Mouse (Mus musculus) liver, embryonic 15.5 days (tissue): ENCODE results near the gene Cep55. TPM values are rescaled to one million over a fixed set of nuclear protein-coding genes. Genes with fewer than 3 reads are reported as not detected.

Source experiments
- ATAC-seq: fragments of 200-750 bp; cut with Nextera tagmentation; 2 replicates; pipeline ENCODE4 v1.8.0; 2017; ENCODE audit warnings: moderate number of reproducible peaks, mild to moderate bottlenecking, moderate library complexity; ENCODE audit not compliant: insufficient read depth
- H3K27ac ChIP-seq: fragments of 300-500 bp; sonication (generic); replicated peaks from 2 replicates; pipeline ENCODE4 v1.5.1; 2015; ENCODE audit warnings: mild to moderate bottlenecking, inconsistent platforms
- H3K27me3 ChIP-seq: fragments of 300-500 bp; sonication (generic); 2 replicates; pipeline ENCODE4 v1.6.1; 2015; ENCODE audit warnings: mild to moderate bottlenecking, inconsistent platforms
- H3K36me3 ChIP-seq: fragments of 300-500 bp; sonication (generic); replicated peaks from 2 replicates; pipeline ENCODE4 v1.6.1; 2015; ENCODE audit warnings: moderate library complexity, mild to moderate bottlenecking, inconsistent platforms
- H3K4me1 ChIP-seq: fragments of 300-500 bp; sonication (generic); replicated peaks from 2 replicates; pipeline ENCODE4 v1.6.1; 2015; ENCODE audit warnings: inconsistent platforms
- H3K4me2 ChIP-seq: fragments of 300-500 bp; sonication (generic); 2 replicates; pipeline ENCODE4 v1.6.1; 2015; ENCODE audit warnings: moderate library complexity, mild to moderate bottlenecking, inconsistent platforms
- H3K4me3 ChIP-seq: fragments of 300-500 bp; sonication (generic); replicated peaks from 2 replicates; pipeline ENCODE4 v1.5.1; 2015; ENCODE audit warnings: mild to moderate bottlenecking, inconsistent platforms
- H3K9ac ChIP-seq: fragments of 300-500 bp; sonication (generic); 2 replicates; pipeline ENCODE4 v1.6.1; 2015; ENCODE audit warnings: moderate library complexity, mild to moderate bottlenecking, inconsistent platforms
- H3K9me3 ChIP-seq: fragments of 300-500 bp; sonication (generic); replicated peaks from 2 replicates; pipeline ENCODE4 v1.6.1; 2016; ENCODE audit warnings: inconsistent platforms
- WGBS: fragments of 180-500 bp; shearing (Covaris S2); methylation state at CpG from one replicate; pipeline ENCODE4 v1.1.7; 2015; ENCODE audit warnings: mixed read lengths; ENCODE audit not compliant: insufficient replicate concordance; 5-methylcytosine and 5-hydroxymethylcytosine counted together
- polyA plus RNA-seq: library from polyadenylated mRNA; unstranded; fragments of >200 nt; fragmentation: Nextera tagmentation; extraction: Ambion mirVana; gene quantifications from 2 replicates; pipeline ENCODE4 v1.2.1, GENCODE M21; 2015

The Cep55 gene
- polyA plus RNA-seq, 1 experiment from 2014 or later, result 5.3 TPM

- H3K27ac ChIP-seq, result no peak overlapping the region
- H3K4me2 ChIP-seq, result no peak overlapping the region
- H3K36me3 ChIP-seq, result no peaks in the 10 kb centered on the region
- H3K4me1 ChIP-seq, result no peaks in the 10 kb centered on the region
- 70% methylated on average over 4 of the region's 4 CpGs for WGBS
- H3K27me3 ChIP-seq, result no peaks in the 10 kb centered on the region; the same call in 1 of the 2 replicates
- no peaks in the 10 kb centered on the region for H3K9me3 ChIP-seq
- H3K4me3 ChIP-seq, result no peak overlapping the region
- no peak for ATAC-seq
- H3K9ac ChIP-seq, result no peak overlapping the region
Measured at GRCm38 (mm10) chr19:38107871-38108270, 53.1 kb downstream of the Cep55 start.

- Histone ChIP-seq H3K27me3 (no peaks in the 10 kb centered on the region; the same call in 1 of the 2 replicates), H3K4me1 (no peaks in the 10 kb centered on the region), H3K36me3 (no peaks in the 10 kb centered on the region), H3K4me2 (no peak overlapping the region), H3K9me3 (no peaks in the 10 kb centered on the region), H3K4me3 (no peak overlapping the region), H3K27ac (no peak overlapping the region), H3K9ac (no peak overlapping the region)
- 72% methylated on average over 15 of the region's 15 CpGs for WGBS
- no peak for ATAC-seq
Measured at GRCm38 (mm10) chr19:38109506-38110242, 54.9 kb downstream of the Cep55 start.

DNA sequence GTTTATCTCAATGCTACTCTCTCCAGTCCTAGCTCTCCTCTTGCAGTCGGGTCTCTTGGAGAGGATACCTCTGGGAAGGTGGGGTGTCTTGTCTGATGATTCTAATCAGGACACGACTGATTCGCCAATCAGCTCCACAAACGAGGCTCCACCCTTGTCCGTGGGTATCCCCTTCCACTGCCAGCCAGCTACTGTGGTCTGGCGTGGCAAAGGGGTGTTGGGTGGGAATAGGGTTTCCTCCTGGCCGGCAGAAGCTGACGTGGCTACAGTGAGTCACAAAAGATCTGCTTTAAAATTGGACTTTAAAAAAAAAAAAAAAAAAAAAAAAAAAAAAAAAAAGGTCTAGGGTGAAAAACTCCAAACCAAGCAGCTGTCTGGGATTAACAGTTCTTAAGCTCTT lies 56.2 kb downstream of the Cep55 start:
- no peak overlapping the region for H3K4me3 ChIP-seq
- no peak overlapping the region for H3K9ac ChIP-seq
- no peak for ATAC-seq
- H3K9me3 ChIP-seq, result no peaks in the 10 kb centered on the region
- WGBS, result 60% methylated on average over 8 of the region's 8 CpGs
- no peaks in the 10 kb centered on the region for H3K4me1 ChIP-seq
- no peaks in the 10 kb centered on the region for H3K36me3 ChIP-seq
- H3K4me2 ChIP-seq, result no peak overlapping the region
- H3K27ac ChIP-seq, result no peak overlapping the region
- no peaks in the 10 kb centered on the region for H3K27me3 ChIP-seq

- no peaks in the 10 kb centered on the region for H3K4me1 ChIP-seq
- no peak overlapping the region for H3K9ac ChIP-seq
- no peaks in the 10 kb centered on the region for H3K36me3 ChIP-seq
- 47% methylated on average over 4 of the region's 4 CpGs for WGBS
- no peaks in the 10 kb centered on the region for H3K27me3 ChIP-seq
- no peaks in the 10 kb centered on the region for H3K9me3 ChIP-seq
- ATAC-seq, result no peak
- no peak overlapping the region for H3K4me3 ChIP-seq
- no peak overlapping the region for H3K27ac ChIP-seq
- no peak overlapping the region for H3K4me2 ChIP-seq
Measured at GRCm38 (mm10) chr19:38112575-38112974, 57.8 kb downstream of the Cep55 start.

DNA sequence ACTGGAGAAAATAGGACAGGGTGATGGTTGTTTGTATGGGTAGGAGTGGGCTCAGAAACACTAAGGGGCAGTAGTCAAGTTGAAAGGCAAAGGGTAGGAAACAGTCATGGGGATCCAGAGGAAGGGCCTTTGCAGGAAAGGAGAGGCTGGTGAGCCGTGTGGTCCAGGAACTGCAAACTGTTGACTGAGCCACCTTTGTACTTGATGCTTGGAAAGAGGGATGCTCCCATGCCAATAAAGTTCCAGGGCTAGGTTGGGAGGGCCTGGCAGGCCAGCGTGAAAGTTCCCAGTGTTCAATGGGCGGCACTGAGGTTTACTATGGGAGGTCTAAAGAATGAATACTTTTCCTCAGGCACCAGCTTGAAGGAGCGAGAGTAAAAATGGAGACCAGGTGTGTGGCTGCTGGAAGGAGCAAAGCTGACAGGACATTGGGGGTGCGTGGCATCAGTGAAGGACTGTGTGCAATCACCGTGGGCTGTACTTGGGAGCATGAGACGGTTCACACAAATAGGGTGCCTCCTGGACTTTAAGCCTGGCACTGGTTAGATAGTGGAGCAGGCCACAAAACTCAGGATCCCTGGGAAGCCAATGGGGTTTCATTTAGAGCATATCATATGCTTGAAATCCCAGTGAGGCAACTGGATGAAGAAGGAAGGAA lies 60.2 kb downstream of the Cep55 start:
- no peak overlapping the region for H3K9ac ChIP-seq
- WGBS, result 68% methylated on average over 7 of the region's 7 CpGs
- no peaks in the 10 kb centered on the region for H3K36me3 ChIP-seq
- no peak overlapping the region for H3K4me3 ChIP-seq
- no peaks in the 10 kb centered on the region for H3K27me3 ChIP-seq
- no peak for ATAC-seq
- no peaks in the 10 kb centered on the region for H3K4me1 ChIP-seq
- H3K9me3 ChIP-seq, result no peaks in the 10 kb centered on the region
- no peak overlapping the region for H3K4me2 ChIP-seq
- H3K27ac ChIP-seq, result no peak overlapping the region

DNA sequence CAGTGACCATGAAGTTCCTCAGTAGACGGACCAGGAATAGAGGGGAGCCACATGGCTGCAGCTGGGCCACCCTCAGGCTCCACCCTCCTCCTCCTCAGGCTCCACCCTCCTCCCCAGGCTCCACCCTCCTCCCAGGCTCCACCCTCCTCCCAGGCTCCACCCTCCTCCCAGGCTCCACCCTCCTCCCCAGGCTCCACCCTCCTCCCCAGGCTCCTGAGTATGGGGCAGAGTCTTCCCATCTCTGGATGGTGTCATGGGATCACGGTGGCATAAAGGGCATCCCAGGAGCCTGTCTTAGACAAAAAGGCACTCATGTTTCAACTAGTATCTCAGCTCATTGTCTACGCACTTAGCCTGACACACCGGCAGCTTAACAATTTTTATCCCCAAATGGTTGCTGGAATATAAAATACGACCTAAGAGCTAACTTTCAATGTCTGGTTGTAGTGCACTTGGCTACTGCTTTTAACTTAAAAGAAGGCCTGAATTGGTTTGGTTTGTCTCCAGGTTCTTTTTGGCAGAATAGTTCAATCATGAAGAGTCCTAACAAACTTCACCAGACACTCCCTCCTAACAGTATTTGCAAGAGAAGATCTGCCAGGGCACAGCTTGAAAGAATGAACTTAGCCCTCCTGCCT lies 65.4 kb downstream of the Cep55 start:
- H3K4me2 ChIP-seq, result no peak overlapping the region
- H3K27ac ChIP-seq, result no peak overlapping the region
- H3K4me3 ChIP-seq, result no peak overlapping the region
- 65% methylated on average over 5 of the region's 5 CpGs for WGBS
- H3K9ac ChIP-seq, result no peak overlapping the region
- no peaks in the 10 kb centered on the region for H3K36me3 ChIP-seq
- peaks cover 27% of the 10 kb centered on the region for H3K27me3 ChIP-seq
- H3K9me3 ChIP-seq, result no peaks in the 10 kb centered on the region
- no peaks in the 10 kb centered on the region for H3K4me1 ChIP-seq
- peak; percentile 10; the same call in 1 of the 2 replicates for ATAC-seq

DNA sequence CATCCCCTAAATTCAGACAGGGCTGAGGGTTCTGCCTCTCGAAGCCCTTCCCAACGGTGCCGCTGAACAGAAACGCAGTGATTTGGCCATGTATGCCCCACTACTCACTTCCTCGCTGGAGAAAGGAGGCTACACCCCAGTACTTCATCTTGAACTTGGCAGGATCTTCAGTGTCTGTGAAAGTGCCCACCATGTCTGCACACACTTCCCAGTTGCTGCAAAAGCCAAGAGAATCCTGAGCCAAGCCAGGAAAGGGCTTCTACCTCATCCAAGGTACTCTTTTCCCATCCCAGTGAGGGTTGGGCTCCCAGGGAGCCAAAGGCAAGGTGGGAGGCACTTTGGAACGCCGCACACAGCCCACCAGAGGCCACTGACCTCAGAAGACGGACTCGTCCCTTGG lies 69.1 kb downstream of the Cep55 start:
- H3K9ac ChIP-seq, result peak overlapping the region; percentile 25; the same call in 1 of the 2 replicates
- H3K4me1 ChIP-seq, result peaks cover 3% of the 10 kb centered on the region; the same call in 1 of the 2 replicates
- ATAC-seq, result no peak
- peak overlapping the region; percentile 52 for H3K4me3 ChIP-seq
- H3K27ac ChIP-seq, result peak overlapping the region; percentile 61
- 15% methylated on average over 9 of the region's 9 CpGs for WGBS
- H3K4me2 ChIP-seq, result peak overlapping the region; percentile 52; the same call in 1 of the 2 replicates
- no peaks in the 10 kb centered on the region for H3K9me3 ChIP-seq
- H3K36me3 ChIP-seq, result no peaks in the 10 kb centered on the region
- peaks cover 36% of the 10 kb centered on the region for H3K27me3 ChIP-seq

Other genes starting within 250 kb of the Cep55 start
- gene Myof, start 11.4 kb upstream of the Cep55 start, polyA plus RNA-seq, result 1.1 and 1.6 TPM in 2 replicates
- 0.16 and 0.20 TPM in 2 replicates for gene Ffar4, start 42.1 kb downstream of the Cep55 start, polyA plus RNA-seq
- gene Rbp4, start 70.3 kb downstream of the Cep55 start, polyA plus RNA-seq, result 1,815 and 1,906 TPM in 2 replicates
- gene Pde6c, start 77.8 kb downstream of the Cep55 start, polyA plus RNA-seq, result 5.5 and 5.8 TPM in 2 replicates
- gene Fra10ac1, start 169.1 kb downstream of the Cep55 start, polyA plus RNA-seq, result 10.9 and 11.1 TPM in 2 replicates
- 0.03 and 0.12 TPM in 2 replicates for gene Lgi1, start 209.5 kb downstream of the Cep55 start, polyA plus RNA-seq